Mouse (Mus musculus) olfactory bulb, adult 2 months (tissue): ENCODE measurements around the gene Chrnd. TPM values are rescaled to one million over a fixed set of nuclear protein-coding genes. Genes with fewer than 3 reads are reported as not detected.

ENCODE experiments used
- H3K27ac ChIP-seq: fragments of 200-500 bp; 2 replicates; pipeline ENCODE4 v1.5.1; 2012; ENCODE audit warnings: low read depth, low read length; ENCODE audit not compliant: insufficient read depth
- H3K4me1 ChIP-seq: fragments of 200-500 bp; 2 replicates; pipeline ENCODE4 v1.6.1; 2012; ENCODE audit warnings: low read length; ENCODE audit not compliant: control insufficient read depth, insufficient read depth
- H3K4me3 ChIP-seq: fragments of 200-500 bp; 2 replicates; pipeline ENCODE4 v1.5.1; 2012; ENCODE audit warnings: mild to moderate bottlenecking, low read depth, low read length, moderate library complexity; ENCODE audit not compliant: insufficient read depth
- CTCF ChIP-seq: fragments of 200-500 bp; IDR thresholded peaks from 2 replicates; pipeline ENCODE4 v1.5.1; 2012; ENCODE audit warnings: low read depth, mild to moderate bottlenecking, low read length, moderate library complexity; ENCODE audit not compliant: insufficient read depth
- POLR2A ChIP-seq: fragments of 200-500 bp; IDR thresholded peaks from 2 replicates; pipeline ENCODE4 v1.6.1; 2012; ENCODE audit warnings: mild to moderate bottlenecking, low read depth, low read length, moderate library complexity; ENCODE audit not compliant: insufficient read depth
- WGBS: fragments of 180-500 bp; shearing (Covaris S2); methylation state at CpG from one replicate; pipeline ENCODE4 v1.1.7; 2018; 5-methylcytosine and 5-hydroxymethylcytosine counted together
- polyA plus RNA-seq: library from polyadenylated mRNA; stranded (reverse); fragments of >200 nt; gene quantifications from 2 replicates; pipeline ENCODE4 v1.2.4, GENCODE M21; 2012; ENCODE audit warnings: low replicate concordance; ENCODE audit not compliant: missing spikeins, insufficient read depth, insufficient read length

Chrnd gene
- polyA plus RNA-seq, 1 experiment, result not detected

DNA sequence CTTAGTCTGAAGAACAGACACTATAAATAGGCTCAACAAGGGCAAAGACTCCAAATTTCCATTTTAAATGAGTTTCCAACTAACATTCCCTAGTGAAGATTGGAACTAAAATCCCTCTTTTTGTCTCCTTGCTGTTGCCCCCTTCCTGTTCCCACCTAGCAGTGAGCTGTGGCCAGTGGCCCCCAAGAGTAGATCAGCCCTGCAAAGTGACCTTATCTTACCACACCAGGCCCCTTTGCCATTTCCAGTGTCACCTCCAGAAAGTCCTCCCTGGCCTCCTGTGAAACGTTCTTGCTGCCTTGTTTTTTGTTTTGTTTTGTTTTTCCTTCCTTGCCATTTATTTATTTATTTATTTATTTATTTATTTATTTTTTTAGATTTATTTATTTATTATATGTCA lies 55.0 kb downstream of the Chrnd start:
- peaks cover 3% of the 10 kb centered on the region; the same call in 1 of the 2 replicates for H3K4me1 ChIP-seq
- WGBS, result 45% methylated on average over 1 of the region's 1 CpGs
- H3K4me3 ChIP-seq, result no peak overlapping the region
- H3K27ac ChIP-seq, result no peak overlapping the region
- TF ChIP-seq CTCF (no peak), POLR2A (no peak)

DNA sequence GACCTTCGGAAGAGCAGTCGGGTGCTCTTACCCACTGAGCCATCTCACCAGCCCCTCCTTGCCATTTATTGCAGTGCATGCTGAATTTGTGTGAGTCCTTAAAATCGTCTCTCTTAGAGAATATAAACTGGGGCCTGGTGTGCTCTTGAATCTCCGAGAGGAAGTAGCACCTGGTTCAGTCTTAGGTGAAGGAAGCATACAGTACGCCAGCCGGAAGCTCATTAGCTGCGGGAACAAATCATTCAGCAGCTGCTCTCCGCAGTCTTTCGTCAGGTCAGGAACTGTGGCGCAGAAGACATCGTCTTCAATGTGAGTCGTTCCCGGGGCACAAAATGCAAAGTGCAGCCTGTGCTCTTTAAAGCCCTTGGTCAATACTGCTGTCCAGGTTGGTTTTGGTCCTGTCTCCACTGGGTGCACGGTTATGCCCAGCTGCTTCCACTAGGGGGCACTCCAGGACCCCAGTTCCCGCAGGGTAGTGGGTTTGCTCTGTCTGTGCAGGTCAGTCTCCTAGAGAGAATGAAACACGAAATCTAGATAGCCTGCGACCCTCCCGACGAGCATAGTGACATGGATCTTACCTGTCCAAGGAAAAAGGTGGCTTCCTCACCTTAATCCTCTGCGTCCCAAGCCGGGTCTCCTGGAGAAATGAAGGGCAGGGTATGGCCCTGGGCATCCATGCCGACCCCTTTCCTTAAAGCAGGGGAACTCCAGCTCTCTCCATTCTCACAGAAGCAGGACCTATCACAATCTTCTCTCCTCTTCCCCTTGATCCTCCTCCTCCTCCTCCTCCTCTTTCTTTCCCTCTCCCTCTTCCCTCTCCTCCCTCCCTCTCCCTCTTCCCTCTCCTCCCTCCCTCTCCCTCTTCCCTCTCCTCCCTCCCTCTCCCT lies 55.8 kb downstream of the Chrnd start:
- Histone ChIP-seq H3K4me1 (peaks cover 3% of the 10 kb centered on the region; the same call in 1 of the 2 replicates), H3K4me3 (peak overlapping the region; percentile 13), H3K27ac (no peak overlapping the region)
- TF ChIP-seq POLR2A (no peak), CTCF (peak; percentile 77)
- WGBS, result 22% methylated on average over 22 of the region's 22 CpGs

Other genes starting within 250 kb of the Chrnd start
- gene Alppl2, start 100.7 kb upstream of the Chrnd start, polyA plus RNA-seq, result not detected in 2 replicates
- not detected in 2 replicates for gene Alpi, start 89.0 kb upstream of the Chrnd start, polyA plus RNA-seq
- not detected in 2 replicates for gene Akp3, start 65.6 kb upstream of the Chrnd start, polyA plus RNA-seq
- gene Ecel1, start 34.1 kb upstream of the Chrnd start, polyA plus RNA-seq, result not detected in 2 replicates
- gene Prss56, start 7.3 kb upstream of the Chrnd start, polyA plus RNA-seq, result not detected in 2 replicates
- not detected in 2 replicates for gene Chrng, start 14.1 kb downstream of the Chrnd start, polyA plus RNA-seq
- not detected in 2 replicates for gene Eif4e2, start 23.3 kb downstream of the Chrnd start, polyA plus RNA-seq
- not detected in 2 replicates for gene Efhd1, start 73.8 kb downstream of the Chrnd start, polyA plus RNA-seq
- gene Gigyf2, start 136.4 kb downstream of the Chrnd start, polyA plus RNA-seq, result 228 TPM in 1 of 2 replicates, not detected in the other
- not detected in 2 replicates for gene Kcnj13, start 204.1 kb downstream of the Chrnd start, polyA plus RNA-seq